Mouse (Mus musculus) lung, embryonic 16.5 days (tissue): ENCODE results near the gene Olfr714. TPM values are rescaled to one million over a fixed set of nuclear protein-coding genes. Genes with fewer than 3 reads are reported as not detected.

Source experiments
- polyA plus RNA-seq: library from polyadenylated mRNA; unstranded; fragments of >200 nt; fragmentation: Nextera tagmentation; extraction: Ambion mirVana; gene quantifications from 2 replicates; pipeline ENCODE4 v1.2.1, GENCODE M21; 2015

The Olfr714 gene
- polyA plus RNA-seq, 1 experiment from 2014 or later: not detected

Other genes starting within 250 kb of the Olfr714 start
- not detected in 2 replicates for gene Olfr702, start 237.1 kb upstream of the Olfr714 start, polyA plus RNA-seq
- not detected in 2 replicates for gene Olfr703, start 227.6 kb upstream of the Olfr714 start, polyA plus RNA-seq
- not detected in 2 replicates for gene Olfr704, start 207.8 kb upstream of the Olfr714 start, polyA plus RNA-seq
- gene Olfr705, start 194.1 kb upstream of the Olfr714 start, polyA plus RNA-seq: not detected in 2 replicates
- gene Olfr706, start 182.8 kb upstream of the Olfr714 start, polyA plus RNA-seq: not detected in 2 replicates
- gene Olfr707, start 169.7 kb upstream of the Olfr714 start, polyA plus RNA-seq: not detected in 2 replicates
- gene Olfr1532-ps1, start 163.0 kb upstream of the Olfr714 start, polyA plus RNA-seq: not detected in 2 replicates
- not detected in 2 replicates for gene Olfr709-ps1, start 138.8 kb upstream of the Olfr714 start, polyA plus RNA-seq
- gene Olfr710, start 122.7 kb upstream of the Olfr714 start, polyA plus RNA-seq: not detected in 2 replicates
- not detected in 2 replicates for gene Olfr6, start 107.0 kb upstream of the Olfr714 start, polyA plus RNA-seq
- gene Olfr711, start 95.5 kb upstream of the Olfr714 start, polyA plus RNA-seq: not detected in 2 replicates
- not detected in 2 replicates for gene Olfr2, start 64.9 kb upstream of the Olfr714 start, polyA plus RNA-seq
- gene Olfr713, start 39.8 kb upstream of the Olfr714 start, polyA plus RNA-seq: not detected in 2 replicates
- not detected in 2 replicates for gene Olfr17, start 22.2 kb downstream of the Olfr714 start, polyA plus RNA-seq
- gene Olfr715b, start 39.4 kb downstream of the Olfr714 start, polyA plus RNA-seq: not detected in 2 replicates
- gene Olfr715, start 60.1 kb downstream of the Olfr714 start, polyA plus RNA-seq: not detected in 2 replicates
- gene Olfr716, start 67.3 kb downstream of the Olfr714 start, polyA plus RNA-seq: not detected in 2 replicates
- not detected in 2 replicates for gene Nlrp14, start 96.0 kb downstream of the Olfr714 start, polyA plus RNA-seq
- gene Rbmxl2, start 138.5 kb downstream of the Olfr714 start, polyA plus RNA-seq: not detected in 2 replicates